Mouse (Mus musculus): Measurements from ENCODE around the gene Pax1.

Pax1 gene

DNA sequence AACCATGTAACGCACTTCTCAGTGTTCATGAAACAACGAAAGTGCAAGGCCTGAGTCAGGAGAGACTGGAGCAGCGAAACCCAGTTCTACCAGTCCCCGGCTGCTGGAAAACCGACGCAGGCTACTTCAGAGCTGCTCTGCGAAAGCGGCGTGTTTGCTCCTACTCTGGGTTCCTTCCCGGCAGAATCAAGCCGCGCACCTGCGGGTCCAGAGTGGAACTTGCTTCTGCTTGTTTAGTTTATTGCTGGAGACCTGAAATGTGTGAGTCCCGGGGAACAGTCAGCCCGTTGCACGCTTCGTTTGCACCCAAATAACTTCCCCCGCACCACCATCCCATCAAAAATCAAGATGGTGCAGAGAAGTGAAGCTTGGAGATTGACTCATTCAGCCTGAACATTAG, at the start of gene Pax1:
Pax1 (plus strand) TSS at position 345 of the 400 bp plus-strand sequence.
- CTCF ChIA-PET: interaction anchor here (0.6 to 3.1 kb wide), 12 partner anchors 19 to 327 kb away, joined by 3 to 14 read pairs (median 4); partner anchors contain the start of gene Nkx2-4 (in 1 of the 4)
- POLR2A ChIA-PET: interaction anchor here in 3 of 4 experiments (0.6 to 1.4 kb wide), 4 partner anchors 55 to 350 kb away, joined by 3 to 6 read pairs (median 3); partner anchors contain the start of gene Xrn2 (in 1 of the 3)

DNA sequence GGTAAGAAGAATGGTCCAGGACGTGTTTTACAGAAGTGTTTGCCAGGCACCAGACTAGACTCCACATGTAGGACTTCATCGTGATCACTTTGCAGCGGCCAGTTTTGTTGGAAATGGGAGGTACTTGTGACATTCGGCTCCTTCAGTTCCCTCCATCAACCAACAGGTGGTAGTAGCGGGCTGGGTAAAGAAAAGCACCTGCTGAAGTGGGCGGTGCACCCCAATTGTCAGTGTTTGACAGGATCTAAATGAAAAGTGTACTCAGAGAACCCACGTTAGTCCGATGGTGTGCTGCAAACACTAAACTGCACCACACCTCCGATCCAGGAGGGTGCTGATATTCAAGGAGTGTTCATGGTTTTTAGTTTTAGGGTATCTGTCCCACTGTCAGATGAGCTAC, 40.7 kb upstream of the Pax1 start:
- POLR2A ChIA-PET: no interaction called here

DNA sequence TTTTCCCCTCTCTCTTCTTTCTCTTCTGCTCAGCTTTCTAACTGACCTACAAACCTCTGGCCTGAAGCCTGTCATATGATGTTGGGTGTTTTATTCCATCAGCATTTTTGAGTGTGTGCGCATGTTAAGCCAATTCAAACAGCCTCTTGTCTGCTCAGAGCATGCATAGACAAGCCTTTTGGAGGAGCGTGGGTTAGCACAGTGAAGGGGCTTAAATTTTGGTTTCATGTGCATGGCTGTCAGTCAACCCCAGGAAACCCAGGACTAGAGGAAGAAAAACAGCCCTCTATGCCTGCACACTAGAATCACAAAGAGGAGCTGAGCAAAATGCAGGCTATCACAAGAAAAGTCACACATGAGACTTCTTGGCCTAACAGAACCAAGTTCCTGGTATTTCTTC, 36.5 kb upstream of the Pax1 start:
- CTCF ChIA-PET: no interaction called here
- POLR2A ChIA-PET: no interaction called here

More for the DNA sequence above, 40.7 kb upstream of the Pax1 start:
- CTCF ChIA-PET: interaction anchor here in 2 of 4 experiments (0.6 to 1.0 kb wide), 3 partner anchors 41 to 369 kb away, joined by 3 to 5 read pairs (median 4); no protein-coding TSS in a partner anchor

DNA sequence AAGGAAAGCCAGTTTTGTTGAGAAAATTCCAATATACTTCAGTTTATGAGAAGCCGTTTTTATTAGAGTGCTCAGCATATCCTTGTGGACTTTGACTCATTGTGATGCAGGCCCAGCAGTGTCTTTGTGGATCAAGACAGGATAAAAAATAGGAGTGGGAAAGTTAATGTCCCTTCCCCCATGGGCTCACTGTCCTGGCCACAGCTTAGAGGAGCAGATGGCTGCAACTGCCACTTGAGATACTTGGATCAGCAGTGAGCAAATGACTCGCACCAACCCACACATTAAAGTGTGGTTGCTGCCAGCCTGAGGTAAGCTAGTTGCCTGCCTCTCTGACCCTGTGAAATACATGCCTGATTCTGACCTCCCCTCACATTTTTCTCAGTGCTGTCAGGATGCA, 29.0 kb upstream of the Pax1 start:
- CTCF ChIA-PET: interaction anchor here in 2 of 4 experiments (0.7 to 1.0 kb wide), 2 partner anchors 9 kb away, joined by 3 read pairs; no protein-coding TSS in a partner anchor
- POLR2A ChIA-PET: no interaction called here

DNA sequence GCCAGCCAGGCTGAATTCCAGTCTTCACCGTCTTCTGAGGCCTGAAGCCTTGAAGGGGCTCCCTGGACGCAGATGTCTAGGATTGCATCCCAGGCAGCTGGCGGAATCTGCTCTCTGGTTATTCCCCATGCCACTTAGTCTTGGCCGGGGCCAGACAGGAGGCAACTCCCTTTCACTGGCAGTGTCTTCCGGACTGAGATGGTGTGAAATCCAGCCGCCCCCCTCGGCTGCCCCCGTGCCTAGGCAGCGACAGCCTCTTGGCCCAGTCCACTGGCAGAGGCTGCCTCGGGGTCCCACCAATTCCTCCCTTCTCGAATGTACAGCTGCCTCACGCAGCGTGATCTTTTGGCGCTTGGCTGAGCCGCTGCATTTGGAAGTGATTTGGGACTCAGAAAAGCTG, 23.0 kb upstream of the Pax1 start:
- ChIA-PET CTCF (interaction anchor here in 3 of 4 experiments (0.6 to 1.7 kb wide), 4 partner anchors 24 to 764 kb away, joined by 3 to 6 read pairs (median 4); no protein-coding TSS in a partner anchor), POLR2A (interaction anchor here in 1 of 4 experiments (0.6 kb wide), 1 partner anchor 25 kb away, joined by 3 read pairs; no protein-coding TSS in a partner anchor)

DNA sequence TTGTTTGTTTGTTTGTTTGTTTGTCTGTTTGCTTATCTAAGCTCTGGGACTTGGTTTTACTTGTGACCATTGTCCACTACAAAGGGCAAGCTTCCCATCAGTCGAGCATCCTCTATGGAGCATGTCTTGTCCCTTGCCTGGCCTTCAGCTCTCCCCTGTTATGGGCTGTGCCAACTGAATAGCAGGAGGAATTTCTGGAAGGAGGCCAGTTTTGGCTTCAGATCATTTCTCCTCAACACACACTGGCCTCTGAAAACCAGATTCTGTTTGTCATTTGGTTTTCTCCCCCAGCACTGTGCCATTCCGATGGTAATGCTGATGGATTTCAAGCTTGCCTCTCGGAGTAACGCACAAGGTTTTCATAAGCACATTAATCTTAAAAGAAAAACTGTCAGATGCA, 21.9 kb upstream of the Pax1 start:
- POLR2A ChIA-PET: no interaction called here
- CTCF ChIA-PET: interaction anchor here in 2 of 4 experiments (0.8 to 1.7 kb wide), 3 partner anchors 23 to 349 kb away, joined by 3 to 6 read pairs (median 4); no protein-coding TSS in a partner anchor

DNA sequence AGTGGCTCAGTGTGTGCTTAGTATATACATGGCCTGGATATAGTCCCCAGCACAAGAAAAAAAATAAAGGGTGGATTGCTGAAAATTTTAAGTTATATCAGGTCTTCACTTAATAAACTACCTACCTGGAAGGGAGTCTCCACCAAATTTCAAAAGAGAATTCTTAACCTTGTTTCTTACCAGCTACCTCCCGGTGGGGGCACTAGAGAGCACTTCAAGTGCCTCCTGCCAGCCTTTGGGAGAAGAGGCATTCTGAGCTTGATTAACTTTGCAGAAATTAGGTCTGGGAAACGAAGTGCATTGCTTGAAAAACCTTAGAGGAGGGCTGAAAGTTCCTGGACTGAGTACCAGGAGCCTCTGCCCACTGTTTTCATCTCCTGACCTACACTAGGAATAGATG, 19.5 kb upstream of the Pax1 start:
- CTCF ChIA-PET: interaction anchor here (0.6 to 2.1 kb wide), 22 partner anchors 9 to 1295 kb away, joined by 3 to 12 read pairs (median 3); partner anchors contain the start of gene Pax1 (in 1 of the 4)
- POLR2A ChIA-PET: interaction anchor here in 1 of 4 experiments (0.6 kb wide), 1 partner anchor 52 kb away, joined by 4 read pairs; no protein-coding TSS in a partner anchor

DNA sequence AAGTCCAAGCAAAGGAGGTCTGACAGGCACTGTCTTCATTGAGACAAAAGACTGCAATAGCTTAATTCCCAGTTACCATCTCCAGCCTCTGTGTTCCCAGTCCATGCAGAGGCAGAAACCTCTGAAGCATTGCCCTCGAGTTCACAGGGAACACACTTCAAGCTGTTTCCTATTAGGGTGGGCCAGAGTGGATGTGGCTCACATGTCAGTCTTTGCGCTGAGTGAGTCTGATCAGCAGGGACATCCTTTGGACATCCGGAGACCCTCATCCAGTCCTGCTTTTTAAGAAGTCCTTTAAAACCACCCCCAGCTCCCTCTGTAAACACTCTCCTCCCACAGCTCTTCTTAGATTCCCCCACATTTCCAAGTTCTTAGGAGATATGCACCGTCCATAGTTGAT, 2.0 kb upstream of the Pax1 start:
- ChIA-PET CTCF (no interaction called here), POLR2A (no interaction called here)

DNA sequence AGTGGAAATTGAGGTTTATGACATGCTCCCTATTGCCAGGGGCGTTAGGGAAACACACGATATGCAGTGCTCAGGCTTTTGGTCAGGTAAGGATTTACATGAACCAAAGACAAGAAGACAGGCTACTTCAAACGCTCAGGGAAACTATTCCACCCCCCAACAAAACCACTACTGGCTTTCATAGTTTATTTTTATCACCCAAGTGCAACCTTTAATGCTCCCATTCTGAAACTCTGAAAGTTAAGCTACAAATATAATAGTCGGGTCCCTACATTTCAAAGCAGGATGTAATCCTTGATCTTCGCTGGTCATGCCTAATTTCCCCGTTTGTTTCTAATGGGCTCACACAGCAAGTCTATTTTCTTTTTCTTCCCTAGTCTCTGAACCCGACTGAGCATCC, 1.3 kb upstream of the Pax1 start:
- CTCF ChIA-PET: no interaction called here
- POLR2A ChIA-PET: interaction anchor here in 1 of 4 experiments (0.7 kb wide), 1 partner anchor 1154 kb away, joined by 3 read pairs; no protein-coding TSS in a partner anchor

DNA sequence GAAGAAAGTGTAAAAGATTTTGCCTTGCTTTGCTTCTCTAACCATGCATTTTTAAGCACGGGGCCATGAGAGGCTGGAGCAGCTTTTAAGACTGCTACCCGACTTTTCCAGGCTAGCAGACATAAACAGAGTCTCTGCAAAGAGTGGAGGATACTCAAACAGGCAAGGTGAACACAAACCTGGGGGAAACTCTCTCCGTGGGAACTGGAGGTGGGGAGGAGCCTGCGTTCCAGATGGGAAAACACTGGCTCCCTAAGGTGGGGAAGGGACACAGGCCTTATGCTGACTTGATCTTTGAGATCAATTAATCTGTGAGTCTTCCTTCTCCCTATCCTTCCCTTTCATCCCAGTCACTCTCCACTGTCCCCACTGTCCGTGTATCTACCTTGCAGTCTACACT, 869 bp upstream of the Pax1 start:
- ChIA-PET POLR2A (interaction anchor here in 1 of 4 experiments (0.6 to 0.7 kb wide), 2 partner anchors 349 to 1154 kb away, joined by 3 to 6 read pairs; no protein-coding TSS in a partner anchor), CTCF (interaction anchor here in 2 of 4 experiments (0.7 to 3.1 kb wide), 2 partner anchors 14 to 328 kb away, joined by 6 to 14 read pairs; no protein-coding TSS in a partner anchor)

DNA sequence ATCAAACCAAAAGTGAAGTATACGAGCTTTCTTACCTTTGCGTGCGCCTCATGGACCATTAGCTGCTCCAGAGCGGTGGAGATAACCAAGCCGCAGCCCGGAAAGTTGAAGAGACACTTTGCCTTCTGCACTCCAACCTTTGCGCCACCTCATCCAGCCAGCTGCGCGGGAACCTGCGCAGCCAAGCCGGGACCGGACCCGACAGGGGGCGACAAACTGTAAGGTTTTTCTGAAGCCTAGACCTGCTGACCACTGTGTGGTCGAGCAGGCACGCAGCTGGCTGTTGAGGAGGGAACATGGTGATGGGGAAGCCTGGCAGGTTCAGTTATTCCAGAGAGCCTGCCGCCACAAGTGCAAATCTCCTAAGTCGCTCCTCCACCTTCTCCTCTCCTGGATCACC, 591 bp downstream of the Pax1 start:
- POLR2A ChIA-PET: interaction anchor here in 3 of 4 experiments (0.9 to 2.3 kb wide), 8 partner anchors 11 to 527 kb away, joined by 3 to 7 read pairs (median 3); partner anchors contain the start of gene Xrn2 (in 1 of the 3)
- CTCF ChIA-PET: interaction anchor here (0.6 to 3.1 kb wide), 21 partner anchors 8 to 1873 kb away, joined by 3 to 14 read pairs (median 3); partner anchors contain the start of gene Nkx2-4 (in 1 of the 4)

DNA sequence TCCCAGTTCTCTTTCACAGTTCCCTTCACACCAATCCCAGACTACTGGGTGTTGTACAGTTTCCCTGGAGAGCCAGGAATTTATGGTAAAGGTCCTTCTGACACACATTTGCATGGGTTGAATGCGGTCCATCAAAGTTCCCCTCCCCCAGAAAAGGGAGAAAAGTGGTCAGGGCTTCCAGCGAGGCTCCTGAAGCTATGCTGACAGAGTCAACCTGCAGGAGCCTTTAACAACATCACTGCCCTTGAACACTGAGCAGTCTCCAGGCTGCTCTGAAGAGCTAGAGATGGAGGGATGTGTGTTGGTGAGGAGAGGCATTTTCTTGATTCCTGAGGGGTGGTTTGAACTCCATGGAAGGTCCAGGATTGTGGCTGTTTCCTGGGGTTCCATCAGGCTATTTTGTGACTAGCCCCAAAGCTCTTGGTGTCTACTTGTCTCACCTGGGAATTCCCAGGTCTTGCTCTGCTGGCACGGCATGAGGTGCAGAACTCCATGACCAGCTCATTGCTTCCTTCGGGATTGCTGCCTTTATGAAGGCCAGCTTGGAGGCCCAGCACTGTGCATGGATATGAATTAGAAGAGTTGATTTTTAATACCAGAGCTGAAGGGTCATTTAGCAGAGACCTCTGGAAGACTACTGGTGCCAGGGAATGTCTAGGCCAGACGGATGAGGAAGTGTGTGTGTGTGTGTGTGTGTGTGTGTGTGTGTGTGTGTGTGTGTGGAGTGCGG, 1.8 kb downstream of the Pax1 start:
- ChIA-PET POLR2A (interaction anchor here in 2 of 4 experiments (0.6 to 2.3 kb wide), 5 partner anchors 10 to 528 kb away, joined by 3 to 7 read pairs (median 5); no protein-coding TSS in a partner anchor), CTCF (interaction anchor here (0.6 to 3.1 kb wide), 10 partner anchors 9 to 1032 kb away, joined by 3 to 14 read pairs (median 3); partner anchors contain the start of gene Sstr4 (in 1 of the 4))

DNA sequence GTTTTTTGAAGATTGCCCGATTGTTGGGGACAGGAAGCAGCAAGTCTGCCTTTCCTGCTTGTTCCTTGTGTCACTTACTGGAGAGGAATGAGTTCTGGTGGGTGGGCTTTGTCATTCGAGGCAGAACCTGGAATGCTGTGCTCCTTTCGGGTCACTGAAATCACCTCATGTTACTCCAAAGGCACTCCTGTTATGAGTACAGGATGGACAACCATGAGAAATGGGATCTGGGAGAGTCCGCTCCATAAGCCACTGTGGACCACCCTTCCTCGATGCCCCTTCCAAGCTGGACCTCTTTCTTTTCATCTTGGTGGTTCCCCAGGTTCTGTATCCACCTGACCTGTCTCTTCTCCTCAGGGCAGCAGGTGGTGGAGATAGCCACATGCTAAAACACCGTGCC, 2.5 kb downstream of the Pax1 start:
- ChIA-PET CTCF (interaction anchor here in 3 of 4 experiments (0.6 to 3.1 kb wide), 5 partner anchors 9 to 324 kb away, joined by 3 to 14 read pairs (median 3); no protein-coding TSS in a partner anchor), POLR2A (interaction anchor here in 1 of 4 experiments (0.6 to 2.3 kb wide), 2 partner anchors 174 to 529 kb away, joined by 3 to 7 read pairs; no protein-coding TSS in a partner anchor)

DNA sequence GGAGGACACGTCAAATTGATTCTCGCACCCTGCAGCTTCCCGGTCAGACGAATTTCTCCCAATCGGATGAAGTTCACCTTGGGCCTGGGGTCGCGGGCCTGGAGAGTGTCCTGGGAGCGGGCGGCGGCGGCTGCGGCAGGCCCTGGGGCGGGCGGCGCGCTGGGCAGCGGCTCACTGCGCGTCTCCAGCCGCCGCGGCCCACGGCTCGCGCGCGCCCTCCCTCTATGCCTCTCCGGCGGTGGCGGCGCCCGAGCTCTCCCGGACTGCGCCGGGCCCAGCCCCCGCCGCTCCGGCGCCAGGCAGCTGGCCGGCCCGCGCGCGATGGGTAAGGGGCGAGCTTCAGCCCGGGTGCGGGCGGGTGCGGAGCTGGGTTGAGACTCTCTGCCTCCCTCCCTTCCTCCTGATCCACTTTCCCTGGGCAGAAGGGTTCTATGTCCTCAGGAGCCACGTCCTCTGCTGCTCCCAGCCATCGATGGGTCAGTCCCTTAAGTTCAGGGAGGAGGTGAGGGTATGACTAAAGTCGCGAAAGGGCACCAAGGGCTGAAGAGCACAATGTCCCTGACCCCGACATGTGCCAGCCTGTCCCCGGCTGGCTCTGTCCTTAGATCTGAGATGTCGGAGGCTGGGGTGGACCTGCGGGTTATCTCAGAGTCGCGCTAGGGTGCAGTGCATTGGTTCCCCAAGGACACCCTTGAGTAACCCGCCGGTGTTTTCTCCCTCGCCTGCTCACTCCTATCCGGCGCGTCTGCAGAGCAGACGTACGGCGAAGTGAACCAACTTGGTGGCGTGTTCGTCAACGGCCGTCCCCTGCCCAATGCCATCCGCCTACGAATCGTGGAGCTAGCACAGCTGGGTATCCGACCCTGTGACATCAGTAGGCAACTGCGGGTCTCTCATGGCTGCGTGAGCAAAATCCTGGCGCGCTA, 3.5 kb downstream of the Pax1 start:
- ChIA-PET POLR2A (no interaction called here), CTCF (interaction anchor here in 2 of 4 experiments (0.6 to 0.9 kb wide), 5 partner anchors 23 to 1331 kb away, joined by 3 to 9 read pairs (median 4); no protein-coding TSS in a partner anchor)

DNA sequence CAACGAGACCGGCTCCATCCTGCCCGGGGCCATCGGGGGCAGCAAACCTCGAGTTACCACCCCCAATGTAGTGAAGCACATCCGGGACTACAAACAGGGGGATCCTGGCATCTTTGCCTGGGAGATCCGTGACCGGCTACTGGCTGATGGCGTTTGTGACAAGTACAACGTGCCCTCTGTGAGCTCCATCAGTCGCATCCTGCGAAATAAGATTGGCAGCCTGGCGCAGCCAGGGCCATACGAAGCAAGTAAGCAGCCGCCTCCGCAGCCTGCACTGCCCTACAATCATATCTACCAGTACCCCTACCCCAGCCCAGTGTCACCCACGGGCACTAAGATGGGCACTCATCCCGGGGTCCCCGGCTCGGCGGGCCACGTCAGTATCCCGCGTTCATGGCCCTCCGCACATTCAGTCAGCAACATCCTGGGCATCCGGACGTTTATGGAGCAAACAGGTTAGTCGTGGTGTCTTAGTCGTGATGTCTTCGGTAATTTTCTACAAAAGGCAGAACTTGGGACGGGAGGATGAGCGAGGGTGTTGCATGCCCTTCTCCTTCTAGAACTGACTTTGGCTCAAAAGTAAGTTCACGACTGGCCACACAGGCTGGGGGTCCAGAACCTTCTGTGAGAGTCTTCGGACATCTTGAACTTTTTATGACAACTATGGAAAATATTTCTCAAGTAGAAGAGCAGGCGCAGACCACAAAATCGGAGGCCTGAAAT, 4.3 kb downstream of the Pax1 start:
- ChIA-PET POLR2A (no interaction called here), CTCF (interaction anchor here in 1 of 4 experiments (0.6 kb wide), 1 partner anchor 195 kb away, joined by 3 read pairs; no protein-coding TSS in a partner anchor)

DNA sequence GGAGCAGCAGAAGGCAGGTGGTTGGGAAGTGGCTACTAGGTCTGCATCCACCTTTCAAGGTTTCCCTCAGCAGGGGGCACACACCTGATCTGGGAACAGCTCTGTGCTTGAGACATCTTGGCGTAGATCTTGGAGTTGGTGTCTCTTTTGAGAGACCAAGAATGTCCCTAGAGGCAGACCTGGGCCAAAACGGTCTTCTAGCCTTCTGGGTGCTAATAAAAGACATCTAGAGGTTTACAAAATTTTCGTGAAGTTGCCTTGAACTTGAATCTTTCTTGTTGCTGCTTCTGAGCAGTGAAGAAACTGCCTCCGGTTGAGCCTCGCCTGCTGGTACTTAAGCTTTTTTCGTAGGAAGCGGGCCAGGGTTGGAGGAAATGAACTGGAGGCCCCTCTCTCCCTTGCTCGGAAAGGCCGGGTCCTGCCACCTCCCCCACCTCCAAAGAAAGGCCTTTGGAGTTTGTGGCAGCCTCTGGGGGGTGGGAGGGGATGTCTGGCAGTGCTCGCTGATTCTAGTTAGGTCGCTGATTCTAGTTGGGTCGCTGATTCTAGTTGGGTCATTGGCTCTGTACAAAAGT, 5.6 kb downstream of the Pax1 start:
- POLR2A ChIA-PET: no interaction called here

DNA sequence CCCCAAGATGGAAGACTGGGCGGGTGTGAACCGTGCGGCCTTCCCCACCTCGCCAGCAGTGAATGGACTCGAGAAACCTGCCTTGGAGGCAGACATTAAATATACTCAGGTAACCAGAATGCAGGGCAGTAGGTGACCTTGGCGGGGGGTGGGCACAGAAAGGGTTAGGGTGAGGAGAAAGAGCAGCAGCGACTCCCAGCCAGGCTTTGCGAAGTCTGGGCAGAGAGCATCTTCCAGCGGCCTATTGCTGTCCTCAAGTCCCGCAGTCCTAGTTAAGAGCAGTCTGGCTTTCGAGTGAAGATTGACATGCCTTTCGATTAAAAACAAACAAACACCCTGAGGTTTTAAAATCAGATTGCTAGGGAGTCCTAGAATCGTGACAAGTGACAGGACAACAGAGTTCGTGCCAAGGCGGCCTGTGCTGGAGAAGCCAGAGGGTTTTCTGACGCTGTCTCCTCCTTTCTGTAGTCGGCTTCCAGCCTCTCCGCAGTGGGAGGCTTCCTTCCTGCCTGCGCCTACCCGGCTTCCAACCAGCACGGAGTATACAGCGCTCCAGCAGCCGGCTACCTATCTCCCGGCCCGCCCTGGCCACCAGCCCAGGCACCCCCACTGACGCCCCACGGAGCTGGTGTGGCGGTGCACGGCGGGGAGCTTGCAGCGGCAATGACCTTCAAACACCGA, 6.3 kb downstream of the Pax1 start:
- ChIA-PET CTCF (interaction anchor here in 2 of 4 experiments (0.6 kb wide), 3 partner anchors 60 to 361 kb away, joined by 3 to 12 read pairs (median 6); no protein-coding TSS in a partner anchor), POLR2A (interaction anchor here in 1 of 4 experiments (0.6 kb wide), 1 partner anchor 44 kb away, joined by 6 read pairs; no protein-coding TSS in a partner anchor)

More for the DNA sequence above, 5.6 kb downstream of the Pax1 start:
- CTCF ChIA-PET: no interaction called here
